Mouse (Mus musculus) cerebellum, adult 2 months (tissue): Measurements from ENCODE around the gene Mmp23. TPM values are rescaled to one million over a fixed set of nuclear protein-coding genes. Genes with fewer than 3 reads are reported as not detected.

Experiments used
- DNase-seq, 2 experiments: peaks; one replicate each; pipeline ENCODE4 v3.0.0; 2021
- H3K27ac ChIP-seq: fragments of 200-500 bp; 2 replicates; pipeline ENCODE4 v1.5.1; 2012; ENCODE audit warnings: low read length, control low read depth, inconsistent platforms; ENCODE audit not compliant: insufficient read depth
- H3K27me3 ChIP-seq: fragments of 200-500 bp; 2 replicates; pipeline ENCODE4 v1.6.1; 2012; ENCODE audit warnings: inconsistent platforms, mild to moderate bottlenecking, low read length, moderate library complexity; ENCODE audit not compliant: control insufficient read depth, insufficient read depth
- H3K4me1 ChIP-seq: fragments of 200-500 bp; 2 replicates; pipeline ENCODE4 v1.6.1; 2011; ENCODE audit warnings: low read length; ENCODE audit not compliant: control insufficient read depth, insufficient read depth
- H3K4me3 ChIP-seq: fragments of 200-500 bp; replicated peaks from 2 replicates; pipeline ENCODE3; 2011; ENCODE audit warnings: mild to moderate bottlenecking, low read depth, low read length, control low read depth; ENCODE audit not compliant: insufficient read depth
- CTCF ChIP-seq: fragments of 200-500 bp; IDR thresholded peaks from 2 replicates; pipeline ENCODE4 v1.5.1; 2011; ENCODE audit warnings: low read depth, mild to moderate bottlenecking, control low read depth, low read length, moderate library complexity, borderline replicate concordance; ENCODE audit not compliant: insufficient read depth
- POLR2A ChIP-seq: fragments of 200-500 bp; IDR thresholded peaks from 2 replicates; pipeline ENCODE4 v1.6.1; 2011; ENCODE audit warnings: low read length, control low read depth, borderline replicate concordance; ENCODE audit not compliant: insufficient read depth
- WGBS: fragments of 180-500 bp; shearing (Covaris S2); methylation state at CpG from one replicate; pipeline ENCODE4 v1.1.7; 2018; 5-methylcytosine and 5-hydroxymethylcytosine counted together
- polyA plus RNA-seq: library from polyadenylated mRNA; depleted of rRNA; stranded (reverse); fragments of >200 nt; gene quantifications from 2 replicates; pipeline ENCODE4 v1.2.3, GENCODE M21; 2012

Gene Mmp23
- polyA plus RNA-seq, 1 experiment: 38.1 TPM

GRCm38 (mm10) chr4:155635766-155636499 lies 17.3 kb downstream of the Mmp23 start:
- H3K4me3 ChIP-seq: no peak overlapping the region
- no peak overlapping the region for H3K27ac ChIP-seq
- DNase-seq: no peak
- no peaks in the 10 kb centered on the region for H3K27me3 ChIP-seq
- TF ChIP-seq CTCF (no peak), POLR2A (no peak)
- no peaks in the 10 kb centered on the region; the same call in 1 of the 2 replicates for H3K4me1 ChIP-seq

GRCm38 (mm10) chr4:155630267-155630666 lies 22.9 kb downstream of the Mmp23 start:
- no peak for DNase-seq
- H3K4me3 ChIP-seq: no peak overlapping the region
- H3K27ac ChIP-seq: no peak overlapping the region
- WGBS: 90% methylated on average over 6 of the region's 6 CpGs
- H3K27me3 ChIP-seq: no peaks in the 10 kb centered on the region
- TF ChIP-seq POLR2A (no peak), CTCF (no peak)
- no peaks in the 10 kb centered on the region; the same call in 1 of the 2 replicates for H3K4me1 ChIP-seq

GRCm38 (mm10) chr4:155624338-155625291 lies 28.6 kb downstream of the Mmp23 start, which contains the start of gene Cdk11b:
Cdk11b (plus strand) TSS chr4:155624854.
- Histone ChIP-seq H3K27ac (peak within 1 kb of the TSS; percentile 65), H3K4me1 (no peaks in the 10 kb centered on the region), H3K27me3 (no peaks in the 10 kb centered on the region), H3K4me3 (peak within 1 kb of the TSS; percentile 71)
- peak; percentile 97 to 99 for DNase-seq
- TF ChIP-seq CTCF (no peak), POLR2A (peak; percentile 90; the same call in 1 of the 2 replicates)
- under 1% methylated on average over 84 of the region's 84 CpGs for WGBS

GRCm38 (mm10) chr4:155618321-155618720 lies 34.9 kb downstream of the Mmp23 start:
- 85% methylated on average over 5 of the region's 5 CpGs for WGBS

GRCm38 (mm10) chr4:155613264-155613663 lies 39.9 kb downstream of the Mmp23 start:
- H3K27ac ChIP-seq: no peak overlapping the region
- no peak for DNase-seq
- WGBS: 95% methylated on average over 3 of the region's 3 CpGs
- H3K4me1 ChIP-seq: no peaks in the 10 kb centered on the region
- no peak overlapping the region for H3K4me3 ChIP-seq
- H3K27me3 ChIP-seq: no peaks in the 10 kb centered on the region
- TF ChIP-seq POLR2A: no peak
- no peak for TF ChIP-seq CTCF

More at GRCm38 (mm10) chr4:155618321-155618720, 34.9 kb downstream of the Mmp23 start:
- Histone ChIP-seq H3K4me1 (no peaks in the 10 kb centered on the region), H3K4me3 (no peak overlapping the region), H3K27me3 (no peaks in the 10 kb centered on the region), H3K27ac (no peak overlapping the region)
- no peak for TF ChIP-seq CTCF
- no peak for TF ChIP-seq POLR2A
- DNase-seq: no peak

GRCm38 (mm10) chr4:155611860-155612259 lies 41.3 kb downstream of the Mmp23 start:
- no peak overlapping the region for H3K4me3 ChIP-seq
- H3K4me1 ChIP-seq: no peaks in the 10 kb centered on the region; the same call in 1 of the 2 replicates
- no peaks in the 10 kb centered on the region for H3K27me3 ChIP-seq
- H3K27ac ChIP-seq: no peak overlapping the region
- WGBS: 91% methylated on average over 3 of the region's 3 CpGs
- TF ChIP-seq CTCF (no peak), POLR2A (no peak)
- no peak for DNase-seq

GRCm38 (mm10) chr4:155606825-155607224 lies 46.4 kb downstream of the Mmp23 start:
- DNase-seq: no peak
- WGBS: 13% methylated on average over 2 of the region's 2 CpGs

GRCm38 (mm10) chr4:155605132-155605531 lies 48.1 kb downstream of the Mmp23 start:
- no peak for TF ChIP-seq CTCF
- TF ChIP-seq POLR2A: no peak
- Histone ChIP-seq H3K27me3 (no peaks in the 10 kb centered on the region), H3K27ac (no peak overlapping the region), H3K4me3 (no peak overlapping the region), H3K4me1 (no peaks in the 10 kb centered on the region; the same call in 1 of the 2 replicates)
- no peak for DNase-seq
- 94% methylated on average over 4 of the region's 4 CpGs for WGBS

More at GRCm38 (mm10) chr4:155606825-155607224, 46.4 kb downstream of the Mmp23 start:
- H3K4me1 ChIP-seq: no peaks in the 10 kb centered on the region; the same call in 1 of the 2 replicates
- no peak overlapping the region for H3K4me3 ChIP-seq
- no peak for TF ChIP-seq POLR2A
- TF ChIP-seq CTCF: no peak
- no peaks in the 10 kb centered on the region for H3K27me3 ChIP-seq
- H3K27ac ChIP-seq: no peak overlapping the region
